Mouse (Mus musculus) lung, adult 18-20 months (tissue): ENCODE data around the gene Micu1.

Source experiments
- DNase-seq, 2 experiments: peaks; one replicate each; pipeline ENCODE4 v3.0.0; 2022; ENCODE audit warnings: mixed read lengths in 2 of 2

Micu1 gene

DNA sequence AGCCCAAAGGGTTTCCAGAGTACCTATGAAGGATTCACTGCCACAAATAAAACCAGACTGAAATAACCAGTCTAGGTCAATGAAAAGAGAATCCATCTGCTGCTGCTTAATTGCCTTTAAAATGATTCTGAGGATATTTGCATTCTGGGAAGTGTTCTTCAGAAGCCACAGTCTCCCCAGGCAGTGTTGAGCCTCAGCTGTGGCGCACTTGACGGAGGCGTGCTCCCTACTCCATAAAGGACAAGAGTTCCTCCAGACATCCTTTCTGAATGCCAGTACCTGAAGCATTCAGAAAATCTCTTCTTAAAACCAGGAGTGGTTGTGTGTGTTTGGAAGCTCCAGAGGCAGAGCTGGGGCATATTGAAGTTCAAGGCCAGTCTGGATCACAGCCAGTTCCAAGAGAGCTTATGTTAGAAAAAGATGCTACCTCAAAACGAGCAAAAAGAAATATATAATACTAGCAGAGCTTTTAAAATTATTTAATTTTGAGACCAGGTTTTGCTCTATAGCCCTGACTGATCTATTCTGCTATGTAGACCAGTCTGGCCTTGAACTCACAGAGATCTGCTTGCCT is 75.9 kb downstream of the Micu1 start:
- peak; percentile 34 to 50 for DNase-seq

DNA sequence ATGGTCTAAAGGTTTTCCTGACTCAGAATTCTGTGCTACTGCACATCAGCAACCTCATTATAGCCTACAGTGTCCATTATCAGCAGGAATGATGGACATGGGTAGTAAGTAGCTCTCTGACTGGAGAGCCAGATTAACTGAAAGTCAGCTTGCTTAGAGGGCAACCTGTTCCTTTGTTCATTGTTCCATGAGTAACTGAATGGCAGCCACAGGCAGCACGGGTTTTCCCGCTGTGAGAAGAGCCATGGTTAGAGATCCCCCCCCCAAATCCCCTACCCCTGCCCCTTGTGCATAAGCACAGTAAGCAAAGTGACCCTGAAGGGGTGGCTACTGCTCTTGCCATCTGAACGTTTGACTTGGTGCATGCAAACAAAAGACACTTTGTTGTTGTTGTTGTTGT is 78.4 kb downstream of the Micu1 start:
- no peak for DNase-seq

DNA sequence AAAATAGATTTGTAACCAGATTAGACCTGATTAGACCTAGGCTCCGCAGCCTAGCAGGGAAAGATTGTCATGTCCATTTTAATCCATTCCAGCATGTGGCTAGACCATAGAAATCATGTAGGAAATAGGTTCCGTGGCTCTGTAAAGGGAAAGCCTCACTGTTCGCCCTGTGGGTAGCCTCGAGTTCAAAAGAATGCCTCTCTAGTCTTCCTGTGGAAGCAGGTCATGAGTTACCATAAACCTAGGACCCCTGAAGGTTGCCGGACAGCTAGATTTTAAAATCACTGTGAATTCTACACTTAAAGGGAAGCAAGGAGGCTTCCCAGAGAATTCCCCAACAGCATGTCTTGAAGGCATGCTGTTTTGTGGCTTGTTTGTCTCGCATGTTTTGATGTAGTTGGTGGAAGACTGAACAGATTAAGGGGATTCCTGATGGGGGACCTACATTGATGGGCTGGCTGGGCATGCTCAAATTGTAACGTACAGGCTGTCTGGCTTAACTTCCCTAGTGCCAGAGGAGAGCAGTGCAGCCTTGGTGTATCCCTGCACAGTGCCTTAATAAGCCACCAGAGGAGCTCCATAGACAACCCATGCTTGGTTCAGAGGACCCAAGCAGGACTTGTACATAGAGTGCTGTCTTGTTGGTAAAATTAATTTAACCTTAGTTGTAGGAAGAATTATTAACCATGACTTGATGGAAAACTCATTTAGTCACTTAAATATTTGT is 79.1 kb downstream of the Micu1 start:
- no peak for DNase-seq

- no peak for DNase-seq
These were observed 82.7 kb downstream of the Micu1 start for GRCm38 (mm10) chr10:59784731-59785685.

DNA sequence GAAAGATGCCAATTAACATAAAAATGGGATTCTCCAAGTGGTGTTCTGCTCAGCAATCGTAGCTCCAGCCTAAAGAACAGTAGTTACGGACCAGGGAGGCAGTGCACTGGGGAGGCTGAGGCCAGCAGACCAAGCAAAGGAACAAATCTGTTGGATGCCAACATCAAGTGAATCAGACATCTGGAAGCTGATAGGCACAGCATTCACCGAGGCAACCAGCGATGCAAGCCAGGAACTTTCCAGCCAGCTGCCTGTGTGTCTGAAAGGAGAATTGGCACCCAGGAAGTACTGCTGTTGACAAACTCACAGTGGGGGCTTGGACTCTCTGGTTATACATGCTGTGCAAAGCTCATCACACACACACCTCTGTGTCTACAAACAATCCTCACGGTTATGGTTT is 84.0 kb downstream of the Micu1 start:
- DNase-seq, result no peak

DNA sequence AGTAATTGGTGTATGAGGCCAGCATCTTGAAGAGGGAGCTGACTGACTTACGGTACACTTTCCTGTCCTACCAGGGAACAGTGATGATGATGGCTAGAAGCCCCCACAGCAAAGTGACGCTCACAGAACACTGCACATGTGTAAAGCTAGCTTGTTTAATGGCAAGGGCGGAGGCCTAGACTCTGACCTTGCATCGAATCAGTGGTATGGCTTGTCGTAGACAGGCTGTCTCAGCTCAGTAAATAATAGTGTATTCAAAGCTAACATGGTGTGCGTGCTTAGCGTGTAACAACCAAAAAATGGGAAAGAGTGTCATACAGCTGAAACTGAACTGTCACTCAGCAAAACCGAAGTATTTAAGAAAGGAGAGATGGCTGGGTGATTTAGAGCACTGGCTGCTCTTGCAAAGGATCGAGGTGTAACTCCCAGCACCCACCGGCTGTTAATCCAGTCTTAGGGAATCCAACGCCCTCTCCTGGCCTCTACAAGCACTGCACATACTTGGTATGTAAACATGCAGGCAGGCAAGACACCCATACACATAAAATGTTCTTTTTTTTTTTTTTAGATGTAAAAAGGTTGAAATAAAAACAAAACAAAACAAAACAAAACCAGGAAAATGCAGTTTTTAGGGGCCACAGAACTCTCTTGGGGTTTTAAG is 85.0 kb downstream of the Micu1 start:
- DNase-seq, result no peak

DNA sequence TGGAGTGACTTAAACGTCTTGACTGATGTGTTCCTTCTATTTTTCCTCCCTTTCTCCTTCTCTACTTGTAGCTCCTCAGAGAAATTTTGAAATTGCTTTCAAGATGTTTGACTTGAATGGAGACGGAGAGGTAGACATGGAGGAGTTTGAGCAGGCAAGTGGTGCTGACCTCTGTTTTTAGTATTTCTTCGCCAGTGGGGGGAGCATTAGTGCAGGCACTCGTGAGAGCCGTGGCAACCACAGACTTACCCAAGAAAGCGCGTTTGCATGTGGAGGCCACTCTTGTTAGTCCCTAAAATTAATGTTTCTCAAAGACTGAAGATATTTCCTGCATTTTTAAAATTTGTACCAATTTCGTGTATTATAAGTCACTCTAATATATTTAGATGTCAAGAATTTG is 85.6 kb downstream of the Micu1 start:
- no peak for DNase-seq

GRCm38 (mm10) chr10:59790291-59790929 is 88.1 kb downstream of the Micu1 start:
- no peak for DNase-seq

DNA sequence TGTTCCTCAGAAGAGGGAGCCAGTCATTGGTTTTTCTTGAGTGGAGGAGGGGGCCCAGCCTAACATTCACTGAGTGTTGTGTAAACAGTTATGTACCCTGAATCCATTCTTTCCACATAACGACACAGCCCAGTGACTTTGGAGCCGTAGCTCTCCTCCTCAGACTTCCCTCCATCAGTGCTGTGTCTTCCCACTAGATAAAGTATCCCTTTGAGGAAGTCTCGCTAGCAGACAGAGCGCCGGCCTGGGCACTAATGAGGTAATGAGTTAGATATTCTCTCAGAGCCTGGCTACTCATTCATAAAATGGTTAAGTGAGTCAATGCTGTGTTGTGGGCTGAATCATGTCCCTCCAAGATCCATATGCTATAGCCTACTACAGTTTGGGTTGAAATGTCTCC is 89.6 kb downstream of the Micu1 start:
- no peak for DNase-seq

DNA sequence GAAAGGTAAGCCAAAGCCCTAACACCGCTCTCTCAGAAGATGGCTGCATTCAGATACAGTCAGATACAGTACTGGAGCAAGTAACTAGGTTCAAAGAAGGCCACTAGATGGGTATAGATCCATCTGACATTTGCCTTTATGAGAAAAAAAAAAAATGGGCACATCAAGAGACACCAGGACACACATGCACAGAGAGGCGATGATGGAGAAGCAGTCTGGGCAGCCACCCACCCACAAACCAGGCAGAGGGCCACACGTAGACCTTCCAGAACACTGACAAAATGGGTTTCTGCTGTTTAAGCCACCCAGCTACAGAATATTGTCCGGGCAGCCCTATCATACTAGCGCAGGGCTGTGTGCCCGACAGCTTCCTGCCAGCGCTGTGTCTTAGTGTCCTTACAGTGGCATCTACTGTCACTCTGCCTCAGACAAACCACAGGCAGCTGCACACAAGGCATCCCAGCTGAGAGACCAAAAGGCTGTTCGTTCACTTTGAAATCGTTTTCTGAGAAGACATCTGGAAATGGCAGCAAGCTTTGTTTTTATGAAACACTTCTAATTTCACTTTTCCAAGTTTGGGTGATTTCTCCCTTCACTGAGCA is 90.4 kb downstream of the Micu1 start:
- no peak for DNase-seq

GRCm38 (mm10) chr10:59793454-59793853 is 91.2 kb downstream of the Micu1 start:
- DNase-seq, result no peak

DNA sequence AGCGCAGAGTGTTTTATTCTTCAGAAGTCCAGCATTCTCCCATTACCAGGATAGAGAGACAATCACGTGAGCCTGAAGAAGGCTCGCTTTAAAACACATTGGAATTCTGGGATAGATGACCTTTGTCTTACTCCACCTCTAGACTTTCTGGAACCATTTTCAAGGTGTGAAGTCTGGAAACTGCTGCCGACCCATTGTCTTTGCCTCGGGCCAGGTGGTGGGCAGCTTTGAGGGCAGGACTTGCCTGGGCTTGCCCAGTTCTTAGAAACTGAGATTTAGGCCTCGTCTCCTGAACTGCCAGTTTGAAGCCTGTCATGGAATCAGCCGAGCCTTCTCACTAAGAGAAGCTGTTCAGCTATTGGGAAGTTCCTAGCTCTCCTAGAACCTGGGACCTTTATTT is 92.8 kb downstream of the Micu1 start:
- DNase-seq, result no peak

GRCm38 (mm10) chr10:59795902-59796301 is 93.6 kb downstream of the Micu1 start:
- DNase-seq, result no peak

GRCm38 (mm10) chr10:59798371-59798770 is 96.1 kb downstream of the Micu1 start:
- no peak for DNase-seq

DNA sequence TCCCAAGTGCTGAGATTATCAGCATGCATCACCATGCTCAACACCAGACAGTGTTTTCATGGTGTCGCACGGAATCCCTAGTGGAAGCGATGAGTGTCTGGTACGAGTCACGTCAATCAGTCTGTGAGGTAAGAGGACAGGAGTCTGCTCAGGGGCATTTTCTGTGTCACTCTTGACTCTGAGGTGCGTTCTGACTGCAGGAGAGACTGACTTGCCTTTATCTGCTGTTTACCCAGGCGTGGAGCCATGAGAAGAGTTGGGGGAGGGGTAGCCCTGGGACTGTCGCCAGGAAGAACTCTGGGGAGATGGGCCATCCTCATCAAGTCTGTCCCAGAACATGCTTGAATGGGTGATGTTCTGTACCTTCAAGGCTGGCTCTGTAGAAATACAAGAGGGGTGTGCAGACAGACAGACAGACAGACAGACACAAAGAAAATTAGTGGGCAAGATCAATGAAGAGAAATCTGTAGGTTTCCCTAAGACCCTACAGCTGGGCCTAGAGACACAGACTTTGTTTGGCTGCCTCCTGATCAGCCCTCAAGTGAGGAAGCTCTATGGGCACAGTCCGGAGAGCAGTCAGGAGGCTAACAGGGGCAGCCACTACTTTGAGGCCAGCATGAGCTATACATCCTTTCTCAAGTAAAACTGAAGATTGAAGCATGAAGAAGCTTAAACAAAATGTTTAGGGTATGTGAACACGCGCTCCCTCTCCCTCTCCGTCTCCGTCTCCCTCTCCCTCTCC is 97.2 kb downstream of the Micu1 start:
- peak in 1 of 2 experiments; percentile 7 for DNase-seq

DNA sequence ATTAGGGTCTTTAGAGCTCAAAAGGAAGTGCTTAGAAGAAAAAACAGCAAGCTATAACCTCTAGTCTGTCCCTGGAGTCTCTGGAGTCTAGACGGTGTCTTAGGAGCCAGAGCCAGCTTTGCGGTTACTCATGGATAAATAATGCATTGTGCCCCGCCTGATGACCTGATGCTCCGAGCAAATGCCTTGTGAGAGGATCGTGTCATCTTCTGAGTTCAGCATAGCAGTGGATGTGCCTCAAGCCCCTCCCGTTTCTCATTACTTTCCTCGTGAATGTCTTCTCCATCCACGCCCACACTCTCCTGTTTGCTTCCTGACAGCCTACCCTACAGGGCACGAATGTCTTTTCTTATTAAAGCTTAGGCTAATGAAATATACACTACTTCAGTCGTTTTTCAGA is 97.9 kb downstream of the Micu1 start:
- DNase-seq, result no peak

DNA sequence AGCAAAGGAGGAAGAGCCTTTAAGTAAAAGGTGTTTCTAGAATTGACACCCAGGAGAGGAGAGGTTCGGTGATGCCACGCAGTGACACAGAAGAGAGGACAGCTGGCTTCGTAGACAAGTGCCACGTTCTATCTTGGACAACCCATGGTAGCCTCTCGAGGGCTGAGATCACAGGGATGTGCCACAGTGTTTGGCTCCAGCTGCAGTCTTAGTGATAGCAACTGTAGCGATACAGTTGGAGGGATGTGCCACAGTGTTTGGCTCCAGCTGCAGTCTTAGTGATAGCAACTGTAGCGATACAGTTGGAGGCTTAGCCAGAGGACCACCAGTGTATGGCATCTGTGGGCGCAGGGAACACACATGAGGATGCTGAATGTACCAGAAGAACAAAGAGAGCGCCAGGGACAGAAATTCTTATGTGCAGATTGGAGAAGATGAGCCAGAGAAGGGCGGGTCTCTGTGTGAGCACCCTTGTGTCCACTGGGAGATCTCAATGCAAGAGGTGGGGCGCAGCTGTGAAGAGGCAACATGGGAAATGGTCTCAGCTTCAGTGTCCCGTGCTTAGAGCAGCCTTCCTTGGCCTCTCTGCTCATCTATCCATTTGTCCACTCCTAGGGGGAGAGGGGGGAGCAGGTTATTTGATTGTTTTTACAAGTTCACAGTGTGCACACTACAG is 98.7 kb downstream of the Micu1 start:
- no peak for DNase-seq

DNA sequence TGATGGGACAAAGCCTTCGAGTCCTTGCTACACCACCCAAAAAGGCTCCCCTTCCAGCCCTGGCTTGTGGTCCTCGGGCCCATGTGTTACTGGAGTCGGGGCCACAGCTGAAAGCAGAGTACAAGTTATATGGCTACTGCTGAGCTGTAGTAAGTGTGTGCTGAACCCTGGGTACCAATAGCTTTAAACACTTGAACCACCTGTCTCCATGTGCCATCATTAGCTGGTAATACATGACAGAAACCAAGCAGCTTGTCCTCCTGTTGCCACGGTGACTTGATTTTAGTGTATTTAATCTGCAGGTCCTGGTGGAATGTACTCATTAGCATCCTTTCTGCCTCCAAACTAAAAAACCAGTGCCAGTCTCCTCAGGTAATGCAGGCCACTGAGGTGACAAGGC is 106.4 kb downstream of the Micu1 start:
- no peak for DNase-seq

DNA sequence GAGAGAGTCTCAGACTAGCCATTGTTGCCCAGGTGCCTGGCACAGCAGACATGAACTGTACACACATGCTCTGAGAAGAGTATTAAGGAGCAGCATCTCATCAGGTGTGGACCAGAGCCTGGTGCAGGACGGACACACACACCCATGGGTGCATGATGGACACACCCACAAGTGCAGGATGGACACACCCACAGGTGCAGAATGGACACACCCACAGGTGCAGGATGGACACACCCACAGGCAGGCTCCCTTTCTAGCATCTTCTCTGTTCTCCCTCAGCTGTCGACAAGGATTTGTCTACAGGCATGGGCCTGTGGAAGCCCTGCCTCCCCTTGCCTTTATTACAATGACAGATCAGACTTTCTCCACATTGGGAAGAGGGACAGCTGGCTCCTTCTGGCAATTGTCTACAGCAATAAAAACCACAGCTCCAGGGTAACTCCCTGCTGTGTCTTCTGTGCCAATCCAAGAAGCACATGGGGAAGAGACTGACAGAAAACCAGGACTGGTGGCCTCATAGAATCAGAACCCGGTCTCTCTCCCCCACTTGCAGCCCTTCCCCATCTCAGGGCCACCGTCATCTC is 107.8 kb downstream of the Micu1 start:
- DNase-seq, result no peak

DNA sequence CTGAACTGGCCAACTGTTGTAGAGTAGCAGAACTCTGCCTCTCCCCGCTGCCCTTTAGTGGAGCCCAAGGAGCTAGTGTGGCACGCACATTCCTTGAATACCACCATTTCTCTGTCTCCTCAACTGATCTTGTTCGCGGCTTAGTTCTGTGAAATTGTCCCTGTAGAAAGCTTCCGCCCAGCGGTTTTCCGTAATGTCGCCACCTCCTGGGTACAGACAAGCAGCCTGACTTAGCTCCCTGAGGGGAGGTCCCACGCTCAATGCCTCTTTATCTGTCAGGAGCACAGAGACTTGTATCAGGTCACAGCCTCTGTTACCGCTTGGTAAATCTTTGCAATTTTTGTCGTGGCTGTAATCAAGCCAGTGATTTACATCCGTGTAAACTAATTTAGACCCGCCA is 110.7 kb downstream of the Micu1 start:
- DNase-seq, result no peak

DNA sequence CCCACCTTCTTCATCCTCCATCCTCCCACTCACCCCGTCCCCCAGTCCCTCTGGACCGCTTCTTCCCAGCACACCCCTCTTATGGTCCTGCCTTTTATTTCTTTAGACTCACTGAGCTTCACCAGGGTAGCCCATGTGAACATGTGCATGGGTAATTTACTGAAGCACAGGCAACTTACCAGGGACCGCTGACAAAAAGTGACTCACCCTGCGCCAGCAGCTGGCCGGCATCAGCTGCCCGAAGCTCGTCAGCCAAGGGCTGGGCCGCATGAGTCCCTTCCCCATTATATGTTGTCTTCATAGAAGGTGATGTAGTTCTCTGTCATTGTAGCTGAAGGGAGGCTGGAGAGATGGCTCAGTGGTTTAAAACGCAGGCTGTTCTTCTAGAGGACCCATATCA is 111.5 kb downstream of the Micu1 start:
- DNase-seq, result no peak
